9 mouse cellular contexts compared by ENCODE assay signal in the genomic region with DNA sequence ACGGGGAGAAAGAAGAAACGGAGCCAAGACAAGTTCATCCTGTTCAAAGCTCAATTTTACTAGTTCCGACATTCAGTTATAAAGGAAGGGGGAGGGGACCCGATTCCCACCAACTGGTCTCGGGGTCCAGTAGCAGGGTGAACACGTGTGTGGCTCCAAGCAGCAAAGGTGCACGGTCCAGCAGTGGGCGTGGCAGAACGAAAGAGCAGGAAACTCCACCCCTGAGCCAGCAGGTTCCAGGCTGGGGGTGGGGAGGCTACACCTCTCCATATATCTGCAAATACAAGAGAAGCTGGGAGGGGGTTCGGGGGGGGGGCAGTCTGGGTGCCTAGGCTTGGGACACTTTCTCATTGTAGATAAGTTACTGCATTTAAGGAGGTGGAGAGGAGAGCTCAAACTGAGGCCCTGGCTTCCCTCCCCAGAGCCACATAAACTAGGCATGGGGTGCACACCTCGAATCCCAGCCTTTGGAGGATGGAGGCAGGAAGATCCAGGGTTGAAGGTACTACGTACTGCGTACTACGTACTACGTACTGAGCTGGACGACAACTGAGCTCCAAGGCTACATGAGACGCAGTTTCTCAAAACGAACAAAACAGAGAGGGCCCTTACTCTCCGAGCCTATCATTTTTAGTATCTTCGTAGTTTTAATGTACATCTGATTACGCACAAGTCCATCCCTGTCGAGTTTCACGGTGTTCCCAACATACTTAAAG. TPM values are rescaled to one million over a fixed set of nuclear protein-coding genes. Genes with fewer than 3 reads are reported as not detected.
DNase-seq lines count a peak whose midpoint lies in the region; ATAC-seq and TF ChIP-seq lines count a peak whose summit lies in the region.
"Had no signal": no experiment of that assay in that cellular context is flagged by ENCODE, and none has a peak within 500 bp of the region (broad histone marks: within the 10 kb centered on the region; RNA-seq: fewer than 3 reads in every experiment).

No protein-coding gene starts in this region.

- H3K27me3 ChIP-seq in cerebellum, adult 2 months (ENCODE audit: control insufficient read depth, insufficient read depth, low read length) = no peaks in the 10 kb centered on the region
- peaks cover 14% of the 10 kb centered on the region for H3K27me3 ChIP-seq in intestine, embryonic 15.5 days (replicated peaks)
- H3K27me3 ChIP-seq in liver, embryonic 14.5 days (ENCODE audit: control insufficient read depth, insufficient read depth, low read length) = peaks cover 18% of the 10 kb centered on the region

- DNase-seq in cerebellum, adult 2 months = no peak
- no peak for DNase-seq in cerebellum, adult 18-20 months
- DNase-seq in liver, embryonic 14.5 days (ENCODE audit: low read depth in 3 of 3, low spot score in 3 of 3) = no peak
- DNase-seq in T-cell, adult 2 months (ENCODE audit: low spot score) = no peak
- DNase-seq in right cerebral cortex, postnatal 14 days = no peak

- ATAC-seq in intestine, embryonic 15.5 days = peak; percentile 51
- no peak for ATAC-seq in liver, embryonic 14.5 days (ENCODE audit: insufficient read depth)
- ATAC-seq in activated CD4-positive, CD25-positive, alpha-beta regulatory T cell, adult 4 months = no peak

- H3K4me1 ChIP-seq in cerebellum, adult 2 months (ENCODE audit: control insufficient read depth, insufficient read depth, low read length) = 0 out of 2 replicates have a peak, but pooled peaks cover 2% of the 10 kb centered on the region
- H3K4me1 ChIP-seq in brown adipose tissue, adult 24 weeks (ENCODE audit: control insufficient read depth, insufficient read depth, insufficient read length, low read length) = peaks cover 3% of the 10 kb centered on the region; the same call in 1 of the 2 replicates
- peaks cover 5% of the 10 kb centered on the region for H3K4me1 ChIP-seq in intestine, embryonic 15.5 days (replicated peaks)
- H3K4me1 ChIP-seq in liver, embryonic 14.5 days (replicated peaks; ENCODE audit: control insufficient read depth in 2 of 2, insufficient read depth in 2 of 2, low read length in 1 of 2) = peaks cover 0 to 3% of the 10 kb centered on the region in 2 experiments; a peak in 2 of 4 replicates

- no peak overlapping the region for H3K9ac ChIP-seq in intestine, embryonic 15.5 days
- no peak overlapping the region for H3K9ac ChIP-seq in liver, embryonic 14.5 days (replicated peaks)

- no peaks in the 10 kb centered on the region for H3K36me3 ChIP-seq in intestine, embryonic 15.5 days
- no peaks in the 10 kb centered on the region for H3K36me3 ChIP-seq in liver, embryonic 14.5 days (replicated peaks; ENCODE audit: control insufficient read depth, insufficient read depth, low read depth)

- WGBS in cerebellum, adult 2 months = 4% methylated on average over 23 of the region's 23 CpGs
- WGBS in intestine, embryonic 15.5 days = 4% methylated on average over 23 of the region's 23 CpGs
- WGBS in liver, embryonic 14.5 days (ENCODE audit: insufficient replicate concordance) = 7% methylated on average over 23 of the region's 23 CpGs

- H3K4me3 ChIP-seq in cerebellum, adult 2 months (replicated peaks; ENCODE audit: insufficient read depth, low read depth, low read length) = peak overlapping the region; percentile 33
- peak overlapping the region; percentile 12 for H3K4me3 ChIP-seq in brown adipose tissue, adult 24 weeks (ENCODE audit: insufficient read depth, low read depth, low read length)
- H3K4me3 ChIP-seq in intestine, embryonic 15.5 days (replicated peaks) = peak overlapping the region; percentile 18
- H3K4me3 ChIP-seq in liver, embryonic 14.5 days (ENCODE audit: insufficient read depth in 1 of 2, low read depth in 2 of 2, low read length in 2 of 2) = peak overlapping the region in 1 of 2 experiments; percentile 21; a peak in 1 of 4 replicates
- H3K4me3 ChIP-seq: erythroblast, embryonic 14.5 days had no signal

- peak overlapping the region; percentile 60 for H3K4me2 ChIP-seq in intestine, embryonic 15.5 days (replicated peaks)
- peak overlapping the region; percentile 41 for H3K4me2 ChIP-seq in liver, embryonic 14.5 days (ENCODE audit: low read depth)

- no peak overlapping the region for H3K27ac ChIP-seq in cerebellum, adult 2 months (ENCODE audit: insufficient read depth, low read length)
- no peak overlapping the region for H3K27ac ChIP-seq in brown adipose tissue, adult 24 weeks (replicated peaks; ENCODE audit: low read depth, low read length)
- H3K27ac ChIP-seq in intestine, embryonic 15.5 days = no peak overlapping the region
- H3K27ac ChIP-seq in liver, embryonic 14.5 days = no peak overlapping the region

- no peak for TF ChIP-seq CTCF in cerebellum, adult 2 months (IDR thresholded peaks at IDR 0.05; ENCODE audit: borderline replicate concordance, insufficient read depth, low read depth, low read length)
- no peak for TF ChIP-seq CTCF in liver, embryonic 14.5 days (IDR thresholded peaks at IDR 0.05; ENCODE audit: low read depth)

- no peak for TF ChIP-seq POLR2A in cerebellum, adult 2 months (IDR thresholded peaks at IDR 0.05; ENCODE audit: borderline replicate concordance, insufficient read depth, low read length)

- H3K9me3 ChIP-seq in intestine, embryonic 15.5 days = no peaks in the 10 kb centered on the region
- H3K9me3 ChIP-seq in liver, embryonic 14.5 days (ENCODE audit: control insufficient read depth, low read length) = no peaks in the 10 kb centered on the region

- TF ChIP-seq EP300 in liver, embryonic 14.5 days (IDR thresholded peaks at IDR 0.05; ENCODE audit: low read depth) = no peak

RNA-seq across cellular contexts. Expression of a gene that starts 12.8 kb away (rescaled TPM):
- 25.6 and 26.9 TPM in 2 replicates for polyA plus RNA-seq in cerebellum, adult 2 months (2012; rRNA removed)
- polyA plus RNA-seq in brown adipose tissue, adult 24 weeks (2012; ENCODE audit: insufficient read depth, insufficient read length, missing spikeins) = not detected in 2 replicates
- 0.69 and 0.90 TPM in 2 replicates for polyA plus RNA-seq in intestine, embryonic 15.5 days (2015; fragmentation: Nextera tagmentation; extraction: Ambion mirVana)
- polyA plus RNA-seq in liver, embryonic 14.5 days (2012; rRNA removed) = 0.16 TPM in 1 of 2 replicates, not detected in the other
- not detected in 2 replicates for polyA plus RNA-seq in liver, embryonic 14.5 days (2014; fragmentation: Nextera tagmentation; extraction: Ambion mirVana)
- polyA plus RNA-seq in activated CD4-positive, CD25-positive, alpha-beta regulatory T cell, adult 4 months (2017; shearing (Covaris generic)) = not detected
- polyA plus RNA-seq: erythroblast, embryonic 14.5 days had no signal

RNA-seq across cellular contexts. Expression of a gene that starts 53.0 kb away (rescaled TPM):
- polyA plus RNA-seq in cerebellum, adult 2 months (2012; rRNA removed) = 361 and 389 TPM in 2 replicates
- 98.3 and 130 TPM in 2 replicates for polyA plus RNA-seq in brown adipose tissue, adult 24 weeks (2012; ENCODE audit: insufficient read depth, insufficient read length, missing spikeins)
- 723 and 765 TPM in 2 replicates for polyA plus RNA-seq in intestine, embryonic 15.5 days (2015; fragmentation: Nextera tagmentation; extraction: Ambion mirVana)
- polyA plus RNA-seq in liver, embryonic 14.5 days (2012; rRNA removed) = 231 and 334 TPM in 2 replicates
- polyA plus RNA-seq in liver, embryonic 14.5 days (2014; fragmentation: Nextera tagmentation; extraction: Ambion mirVana) = 426 and 459 TPM in 2 replicates
- polyA plus RNA-seq in activated CD4-positive, CD25-positive, alpha-beta regulatory T cell, adult 4 months (2017; shearing (Covaris generic)) = 100 to 1,000 TPM; 256 to 305 TPM

RNA-seq across cellular contexts. Expression of a gene that starts 53.7 kb away (rescaled TPM):
- polyA plus RNA-seq in cerebellum, adult 2 months (2012; rRNA removed) = 33.0 and 34.2 TPM in 2 replicates
- polyA plus RNA-seq in brown adipose tissue, adult 24 weeks (2012; ENCODE audit: insufficient read depth, insufficient read length, missing spikeins) = 21.0 and 27.5 TPM in 2 replicates
- 39.4 and 47.3 TPM in 2 replicates for polyA plus RNA-seq in intestine, embryonic 15.5 days (2015; fragmentation: Nextera tagmentation; extraction: Ambion mirVana)
- 5.3 and 5.6 TPM in 2 replicates for polyA plus RNA-seq in liver, embryonic 14.5 days (2012; rRNA removed)
- polyA plus RNA-seq in liver, embryonic 14.5 days (2014; fragmentation: Nextera tagmentation; extraction: Ambion mirVana) = 7.4 and 10.2 TPM in 2 replicates
- polyA plus RNA-seq in activated CD4-positive, CD25-positive, alpha-beta regulatory T cell, adult 4 months (2017; shearing (Covaris generic)) = 10 to 100 TPM; 18.9 to 21.1 TPM

Comparison
In these comparisons a context has a peak if more than half of its experiments do, and no peak if none do; other contexts are left out.
1. RNA of a gene that starts 12.8 kb away (polyA plus RNA-seq): 25.6 to 26.9 TPM in cerebellum, adult 2 months; 0.69 to 0.90 TPM in intestine, embryonic 15.5 days, not detected in activated CD4-positive, CD25-positive, alpha-beta regulatory T cell, adult 4 months, 0.16 TPM in liver, embryonic 14.5 days and not detected in brown adipose tissue, adult 24 weeks; every median in the first group is over 10 times any median in the second.